Mouse (Mus musculus) testis, adult 2 months (tissue): ENCODE measurements at regions not wholly inside any gene's neighbourhood (a gene's known extent, or its start where the extent isn't known, plus 50 kb on each side); places are given as distances from the start of the nearest gene placed in this dataset.

Experiments used
- CTCF ChIP-seq: fragments of 200-500 bp; IDR thresholded peaks from 2 replicates; pipeline ENCODE4 v1.5.1; 2012; ENCODE audit warnings: low read depth, mild to moderate bottlenecking, inconsistent platforms, low read length, moderate library complexity; ENCODE audit not compliant: control insufficient read depth, insufficient read depth, insufficient replicate concordance
- POLR2A ChIP-seq: fragments of 200-500 bp; IDR thresholded peaks from 2 replicates; pipeline ENCODE4 v1.6.1; 2012; ENCODE audit warnings: low read depth, mild to moderate bottlenecking, inconsistent platforms, low read length, moderate library complexity; ENCODE audit not compliant: control insufficient read depth

GRCm38 (mm10) chr17:4928631-4929030, 65.5 kb upstream of the Arid1b start:
- no peak for TF ChIP-seq POLR2A
- no peak for TF ChIP-seq CTCF
